Mouse (Mus musculus) ES-Bruce4 (cell line): ENCODE results near the gene Gdf3.

Source experiments
- CTCF ChIP-seq: IDR thresholded peaks from one replicate; pipeline ENCODE4 v1.8.1; 2011; ENCODE audit warnings: low read depth, low read length
- EP300 ChIP-seq: IDR thresholded peaks from 2 replicates; pipeline ENCODE4 v1.6.1; 2011; ENCODE audit warnings: low read depth, low read length; ENCODE audit not compliant: insufficient read depth
- POLR2A ChIP-seq: IDR thresholded peaks from one replicate; pipeline ENCODE4 v1.8.1; 2011; ENCODE audit warnings: low read length; ENCODE audit not compliant: insufficient read depth

DNA sequence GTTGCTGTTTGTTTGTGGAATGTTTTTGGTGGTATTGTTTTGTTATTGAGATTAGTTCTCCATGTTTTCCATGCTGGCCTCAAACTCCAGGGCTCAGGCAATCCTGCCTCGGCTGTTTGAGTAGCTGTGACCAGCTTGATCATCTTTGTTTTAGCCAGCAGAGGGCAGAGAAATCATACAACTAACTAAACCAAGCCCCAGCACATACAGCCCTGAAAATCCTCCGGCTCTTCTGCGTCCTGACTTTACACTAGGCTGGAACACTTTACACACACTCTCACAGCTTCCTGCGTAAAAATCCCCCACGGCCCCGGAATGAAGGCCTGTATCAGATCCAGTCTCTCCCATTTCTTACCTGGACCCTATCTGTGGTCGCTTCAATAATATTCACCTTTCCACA, 14.2 kb downstream of the Gdf3 start:
- TF ChIP-seq CTCF (no peak), EP300 (no peak), POLR2A (no peak)
